Mouse (Mus musculus) G1E-ER4 (cell line): Measurements from ENCODE around the gene Gstp1. TPM values are rescaled to one million over a fixed set of nuclear protein-coding genes. Genes with fewer than 3 reads are reported as not detected.

ENCODE experiments used
- GATA1 ChIP-seq: IDR thresholded peaks from one replicate; pipeline ENCODE4 v1.8.0; 2012; ENCODE audit warnings: low read length, inconsistent platforms
- polyA plus RNA-seq: library from polyadenylated mRNA; stranded (reverse); fragments of >175 nt; gene quantifications from 2 replicates; pipeline ENCODE4 v1.2.3, GENCODE M21; 2012

Gene Gstp1
- 40.1 and 105 TPM in 2 replicates for polyA plus RNA-seq

DNA sequence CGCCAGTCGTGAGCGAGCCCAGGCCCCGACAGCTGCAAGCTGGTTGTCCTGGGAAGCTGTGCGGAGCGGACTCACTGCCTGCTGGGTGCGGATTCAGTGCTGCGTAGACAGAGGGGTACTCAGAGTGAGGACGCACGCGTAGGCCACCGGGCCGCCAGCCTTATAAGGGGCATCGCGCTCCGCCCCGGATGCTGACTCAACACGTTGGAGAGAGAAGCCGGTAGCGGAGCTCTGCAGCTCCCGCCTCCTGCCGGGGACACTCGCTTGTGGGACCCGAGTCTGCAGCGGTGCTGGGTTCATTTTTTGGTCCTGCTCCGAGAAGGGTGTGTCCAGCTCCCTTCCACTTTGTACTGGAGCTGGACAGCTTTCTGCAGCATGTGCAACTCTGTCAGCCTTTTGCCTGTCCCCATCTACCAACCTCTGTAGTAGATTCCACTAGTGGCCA, at the start of gene Gstp1:
TSS of gene Gstp1 (minus strand) at position 198 of the 445 bp plus-strand sequence.
- no peak for TF ChIP-seq GATA1

DNA sequence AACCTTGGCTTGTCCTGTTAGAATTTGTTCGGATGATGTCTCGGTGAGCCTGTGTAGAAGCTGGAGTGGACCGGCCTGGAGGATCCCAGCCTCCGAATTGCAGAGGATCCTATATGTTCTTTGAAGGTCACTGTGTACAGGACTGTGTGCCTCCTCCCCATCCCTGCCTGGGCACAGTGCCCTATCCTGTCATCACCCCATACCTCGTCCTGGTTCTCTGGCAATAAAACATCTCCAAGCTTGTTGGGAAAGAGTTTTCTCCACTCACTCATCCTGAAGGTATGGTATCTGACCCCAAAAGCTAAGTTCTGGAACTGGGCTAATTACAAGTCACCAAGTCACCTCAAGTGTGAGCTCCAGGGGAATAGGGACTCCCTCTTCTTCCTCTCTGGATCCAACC, 49.3 kb upstream of the Gstp1 start:
- no peak for TF ChIP-seq GATA1

DNA sequence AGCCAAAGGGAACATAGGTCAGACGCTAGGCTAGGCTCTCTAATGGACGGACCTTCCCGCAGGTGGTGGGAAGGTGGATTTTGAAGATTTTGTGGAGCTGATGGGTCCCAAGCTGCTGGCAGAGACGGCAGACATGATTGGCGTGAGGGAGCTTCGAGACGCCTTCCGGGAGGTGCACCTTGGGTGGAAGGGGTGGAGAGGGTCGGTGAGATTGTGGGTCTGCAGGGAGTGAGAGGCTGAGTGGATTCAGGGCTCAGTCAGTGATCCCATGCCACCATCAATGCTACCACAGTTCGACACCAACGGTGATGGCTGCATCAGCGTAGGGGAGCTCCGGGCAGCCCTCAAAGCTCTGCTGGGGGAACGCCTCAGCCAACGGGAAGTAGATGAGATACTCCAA, 48.4 kb upstream of the Gstp1 start:
- TF ChIP-seq GATA1 = no peak

DNA sequence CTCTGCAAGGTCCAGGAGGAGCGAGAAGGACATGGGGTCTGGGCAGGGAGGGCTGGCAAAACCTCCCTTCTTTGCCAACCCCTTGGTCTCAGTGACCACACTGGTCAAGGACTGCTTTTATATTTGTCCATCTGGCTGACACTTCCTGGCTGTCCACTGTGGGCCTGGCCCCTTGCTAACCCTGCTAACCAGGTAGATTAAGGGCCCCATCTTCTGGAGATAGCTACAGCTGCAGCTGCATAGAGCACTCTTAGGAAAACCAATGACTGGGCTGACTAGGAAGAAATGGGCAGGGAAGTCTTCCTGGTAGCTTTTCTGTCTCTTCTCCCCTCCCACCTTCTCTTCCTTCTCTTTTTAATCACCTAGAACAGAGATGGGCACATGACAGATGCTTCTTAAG, 47.2 kb upstream of the Gstp1 start:
- TF ChIP-seq GATA1 = no peak

DNA sequence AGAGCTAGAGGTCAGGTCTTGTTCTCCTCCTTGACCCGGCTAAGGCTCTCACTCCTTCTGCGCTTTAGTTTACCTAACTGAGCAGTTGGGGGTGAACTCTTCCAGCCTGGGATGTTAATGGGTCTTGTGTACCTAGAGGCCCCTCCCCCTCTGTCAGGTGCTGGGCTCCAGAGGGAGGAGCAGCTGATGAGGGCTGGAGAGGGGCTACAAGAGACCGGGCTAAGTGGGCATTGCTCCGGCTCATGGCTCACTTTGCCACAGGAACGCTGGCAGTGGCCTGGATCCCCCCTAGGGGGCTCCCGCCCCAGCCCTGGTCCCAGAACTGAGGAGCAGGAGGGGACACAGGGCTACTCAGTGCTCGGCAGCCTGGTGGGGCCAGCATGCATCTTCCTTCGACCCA, 46.0 kb upstream of the Gstp1 start:
- no peak for TF ChIP-seq GATA1

DNA sequence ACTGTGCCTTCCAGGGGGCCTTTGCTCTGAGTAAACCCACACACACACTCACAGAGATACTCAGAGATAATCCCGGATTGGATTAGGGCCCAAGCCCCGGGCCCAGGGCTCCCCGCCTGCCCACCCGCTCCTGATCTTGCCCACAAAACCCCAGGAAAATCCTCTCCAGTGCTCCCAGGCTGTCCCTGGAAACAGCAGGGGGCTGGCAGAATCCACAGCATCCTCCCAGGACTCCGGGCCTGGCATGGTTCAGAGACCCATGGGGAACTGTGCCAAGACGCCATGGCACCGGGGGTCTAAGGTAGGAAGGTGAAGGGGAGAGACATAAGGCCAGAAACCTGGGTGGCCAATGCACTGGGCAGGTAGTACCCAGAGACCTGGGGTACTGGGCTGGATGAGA, 45.5 kb upstream of the Gstp1 start:
- no peak for TF ChIP-seq GATA1

DNA sequence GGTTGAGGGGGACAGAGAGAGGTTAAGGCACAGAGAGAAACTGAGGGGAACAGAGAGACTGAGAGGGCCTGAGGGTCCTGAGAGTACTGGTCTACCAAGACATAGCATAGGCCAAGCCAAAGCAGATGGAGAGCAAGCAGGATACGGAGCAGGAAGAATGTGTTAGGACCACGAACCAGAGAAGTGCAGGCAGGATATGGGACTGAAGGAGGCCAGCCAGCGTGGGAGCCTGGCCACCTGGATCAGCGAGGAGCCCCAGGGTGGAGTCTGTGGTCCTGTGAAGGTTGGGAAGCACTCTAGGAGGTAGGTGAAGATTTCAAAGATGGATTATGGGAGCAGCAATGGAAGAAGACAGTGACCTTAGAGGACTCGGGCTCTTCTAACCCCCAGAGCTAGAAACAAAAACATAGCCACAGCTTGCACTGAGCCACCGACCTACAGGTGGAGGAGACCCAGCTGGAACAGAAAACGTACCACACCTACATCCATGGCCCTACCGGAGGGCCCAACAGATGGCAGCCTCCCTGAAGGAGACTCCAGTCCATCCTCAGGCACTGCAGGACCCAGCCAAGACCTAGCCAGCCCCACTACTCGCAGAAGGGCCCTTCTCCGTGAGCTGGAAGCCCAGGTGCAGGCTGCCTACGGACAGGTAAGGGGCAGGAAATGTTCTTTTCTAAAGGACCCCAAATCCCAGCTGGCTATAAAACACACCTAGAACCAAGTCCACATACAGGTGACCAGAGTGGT, 44.6 kb upstream of the Gstp1 start:
- no peak for TF ChIP-seq GATA1

DNA sequence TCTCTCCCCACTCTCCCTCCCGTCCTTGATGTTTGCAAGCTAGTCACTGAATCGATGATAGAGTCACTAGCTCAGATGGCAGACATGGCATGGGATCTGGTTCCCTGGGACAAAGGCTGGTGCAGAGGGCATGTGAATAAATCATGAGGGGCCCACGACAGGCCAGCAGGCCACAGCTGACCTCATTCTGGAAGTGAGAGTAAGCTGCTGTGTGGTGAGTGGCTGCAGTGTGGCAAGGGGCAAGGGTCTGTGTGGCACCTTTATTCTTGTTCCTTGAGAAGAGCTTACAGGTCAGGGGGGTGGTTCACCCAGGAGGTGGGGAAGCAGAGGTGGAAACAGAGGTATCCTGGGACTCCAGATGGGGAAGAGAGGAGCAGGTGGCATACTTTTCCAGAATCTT, 43.6 kb upstream of the Gstp1 start, which contains the start of gene Cabp2:
TSS of gene Cabp2 (plus strand) at position 185 of the 400 bp plus-strand sequence.
- TF ChIP-seq GATA1 = no peak

DNA sequence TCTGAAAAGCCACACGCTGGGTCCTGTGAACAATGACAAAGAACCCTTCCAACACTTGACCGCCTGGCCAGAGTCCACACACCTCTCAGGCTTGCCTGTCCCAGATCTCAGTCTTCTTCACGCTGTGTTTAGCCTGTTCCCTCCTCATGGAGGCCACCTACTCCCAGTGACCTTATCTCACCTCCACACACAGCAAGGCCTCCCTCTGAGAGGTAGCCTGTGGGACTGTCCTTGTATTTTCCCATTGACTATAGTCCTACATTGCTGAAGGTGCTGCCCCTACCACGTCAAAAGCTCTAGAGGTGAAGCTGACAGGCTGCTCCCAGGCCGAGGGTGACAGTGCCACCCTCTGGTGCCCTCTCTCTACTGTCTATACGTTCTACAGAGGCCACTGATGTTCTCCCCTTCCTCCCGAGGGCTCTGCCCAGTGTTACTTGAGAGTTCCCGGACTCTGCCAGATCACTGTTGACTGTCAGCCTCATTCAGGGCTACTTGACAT, 42.8 kb upstream of the Gstp1 start:
- no peak for TF ChIP-seq GATA1

DNA sequence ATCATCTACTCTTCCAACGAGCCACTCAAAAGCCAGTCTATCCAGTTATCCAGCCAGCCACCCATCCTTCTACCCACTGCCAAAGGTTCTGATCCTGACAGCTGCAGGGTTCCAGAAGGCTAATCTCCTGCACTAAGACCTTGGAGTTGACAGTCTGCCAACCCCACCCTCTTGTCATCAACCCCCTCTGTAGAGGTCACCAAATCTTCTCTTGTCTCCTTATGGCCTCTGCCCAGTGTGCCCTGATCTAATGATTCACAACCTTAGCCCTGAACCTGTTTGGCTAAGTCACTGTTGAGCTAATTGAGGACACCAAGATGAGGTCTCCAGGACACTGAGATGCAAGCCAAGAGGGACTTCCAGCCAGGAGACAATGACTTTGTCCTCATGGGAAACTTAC, 41.8 kb upstream of the Gstp1 start:
- no peak for TF ChIP-seq GATA1

DNA sequence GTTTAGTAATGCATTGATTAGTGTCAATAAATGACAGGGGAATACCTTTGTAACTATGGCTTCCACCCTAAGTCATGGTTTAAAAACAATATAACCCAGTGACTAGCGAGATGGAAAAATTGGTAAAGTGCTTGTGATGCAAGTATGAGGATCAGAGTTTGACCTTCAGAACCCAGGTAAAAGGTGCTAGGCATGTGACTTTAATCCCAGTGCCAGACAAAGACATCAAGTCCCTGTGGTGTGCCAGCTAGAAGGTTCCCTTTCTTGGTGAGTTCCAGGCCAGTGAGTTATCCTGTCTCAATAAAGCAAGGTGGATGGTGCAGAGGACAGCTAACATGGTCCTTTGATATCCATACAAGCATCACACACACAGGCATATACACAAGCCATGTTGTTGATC, 37.7 kb upstream of the Gstp1 start:
- no peak for TF ChIP-seq GATA1

DNA sequence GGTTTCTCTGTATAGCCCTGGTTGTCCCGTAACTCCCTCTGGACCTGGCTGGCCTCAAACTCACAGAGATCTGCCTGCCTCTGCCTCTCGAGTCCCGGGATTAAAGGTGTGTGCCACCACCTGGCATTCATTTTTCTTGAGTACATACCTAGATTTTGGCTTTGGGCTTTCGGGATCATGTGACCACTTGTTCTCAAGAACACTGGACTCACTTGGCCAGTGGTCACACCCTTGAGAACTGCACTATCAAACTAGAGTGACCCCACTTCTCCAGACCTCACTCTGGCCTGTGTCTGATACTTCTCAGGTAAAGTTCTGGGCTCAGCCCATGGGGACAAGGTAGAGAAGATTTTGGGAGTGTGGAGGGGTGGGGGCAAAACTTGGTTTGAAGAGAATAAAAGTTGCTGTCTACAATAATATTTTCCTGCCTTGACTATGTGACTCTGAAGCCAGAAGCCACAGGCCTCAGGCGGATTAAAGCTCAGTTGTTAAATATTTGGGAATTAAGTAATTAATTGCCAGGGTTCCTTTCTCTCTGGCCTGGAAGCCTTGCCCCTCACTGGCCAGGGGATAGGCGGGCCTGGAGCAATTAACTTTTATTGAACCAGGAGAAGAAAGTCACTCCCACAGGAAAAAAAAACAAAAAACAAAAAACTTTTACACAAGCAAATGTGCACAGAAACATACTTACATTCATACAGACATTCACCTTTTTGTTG, 35.1 kb upstream of the Gstp1 start:
- TF ChIP-seq GATA1 = no peak

DNA sequence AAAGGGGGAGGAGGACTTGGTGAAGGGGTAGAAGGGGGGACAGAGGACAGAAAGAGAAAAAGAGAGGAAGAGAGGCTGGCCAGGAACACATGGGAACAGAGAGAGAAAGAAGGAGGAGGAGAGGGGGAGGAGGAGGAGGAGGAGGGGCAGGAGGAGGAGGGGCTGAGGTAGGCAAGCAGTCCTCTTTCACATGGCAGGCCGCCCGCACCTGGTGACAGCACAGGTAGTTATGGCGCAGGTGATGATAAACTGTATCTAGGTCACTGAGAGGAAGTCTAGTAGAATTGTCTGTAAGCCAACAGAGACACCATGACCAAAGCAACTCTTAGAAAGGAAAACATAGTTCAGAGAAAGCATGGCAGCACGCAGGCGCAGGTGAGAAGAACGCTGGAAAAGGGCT, 33.6 kb upstream of the Gstp1 start:
- no peak for TF ChIP-seq GATA1

DNA sequence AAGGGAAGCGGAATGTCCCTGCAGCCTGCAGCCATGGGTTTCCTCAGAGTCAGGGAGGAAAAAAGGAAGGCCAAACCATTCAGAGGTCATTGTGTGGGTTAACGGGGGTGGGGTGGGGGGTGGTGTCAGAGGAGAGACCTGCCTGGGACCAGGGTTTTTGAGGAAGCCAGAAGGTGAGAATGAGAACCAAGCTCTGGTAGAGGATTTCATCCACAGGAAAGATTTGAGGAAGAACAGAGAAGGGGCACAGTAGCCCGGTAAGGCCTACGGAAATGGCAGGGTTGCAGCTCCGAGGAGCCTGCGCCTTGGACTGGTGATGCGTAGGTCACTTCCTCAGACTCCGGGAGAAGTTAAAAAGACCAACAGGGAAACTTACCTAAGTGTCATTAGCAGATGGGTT, 33.0 kb upstream of the Gstp1 start:
- no peak for TF ChIP-seq GATA1

DNA sequence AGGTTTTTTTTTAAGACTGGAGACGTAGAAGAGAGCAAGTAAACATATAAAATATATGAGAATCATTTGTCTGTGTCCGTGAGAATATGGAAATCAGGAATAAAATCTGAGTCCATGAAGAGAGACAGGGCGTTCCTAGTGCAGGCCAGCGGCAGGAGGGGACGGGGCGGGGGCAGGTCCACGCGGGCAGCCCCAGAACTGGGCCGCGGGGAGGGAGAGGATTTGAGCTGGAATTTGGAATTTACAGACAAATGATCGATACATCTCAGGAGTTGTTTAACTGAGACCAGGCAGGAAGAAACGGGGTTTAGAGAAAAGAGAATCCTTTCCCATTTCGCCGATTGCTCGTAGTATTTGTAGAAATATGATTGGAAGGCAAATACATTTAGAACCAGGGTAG, 32.5 kb upstream of the Gstp1 start:
- no peak for TF ChIP-seq GATA1

DNA sequence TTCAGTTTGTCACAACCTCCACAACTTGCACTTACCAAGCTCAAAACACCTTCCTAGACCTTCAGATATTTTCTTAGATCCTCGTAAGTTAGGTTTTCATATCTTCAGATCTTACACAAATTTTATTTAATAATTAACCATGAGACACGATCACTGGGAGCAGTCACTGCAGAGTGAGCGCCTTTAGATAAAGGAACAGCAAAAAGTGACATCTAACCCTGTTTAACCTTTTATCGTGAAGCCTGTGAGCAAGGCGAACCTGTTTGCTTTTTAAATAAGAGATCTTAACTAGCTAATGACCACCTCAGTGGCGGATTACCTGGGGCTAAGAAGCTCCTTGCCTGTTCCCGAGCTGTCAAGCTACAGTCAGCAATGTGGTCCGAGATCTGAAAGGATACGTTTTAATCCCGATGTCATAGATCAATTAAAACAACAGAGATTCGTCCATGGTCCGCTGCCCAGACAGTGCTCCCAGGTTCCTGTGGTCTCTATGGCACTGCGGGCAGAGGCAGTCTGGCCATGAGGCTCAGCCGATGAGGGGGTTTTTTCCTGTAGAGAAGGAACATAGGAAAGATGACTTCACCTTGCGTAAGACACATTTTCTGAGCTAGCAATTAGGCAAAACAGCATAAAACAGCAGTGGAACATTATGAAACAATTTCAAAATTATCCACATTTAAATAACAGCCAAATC, 31.1 kb upstream of the Gstp1 start:
- TF ChIP-seq GATA1 = no peak
